Mouse (Mus musculus) neural tube, embryonic 13.5 days (tissue): Measurements from ENCODE around the gene Tacc3. TPM values are rescaled to one million over a fixed set of nuclear protein-coding genes. Genes with fewer than 3 reads are reported as not detected.

ENCODE experiments used
- ATAC-seq: fragments of 200-750 bp; cut with Nextera tagmentation; 2 replicates; pipeline ENCODE4 v1.8.0; 2017; ENCODE audit warnings: low read depth, mild to moderate bottlenecking, moderate TSS enrichment, moderate library complexity
- H3K27ac ChIP-seq: fragments of 300-500 bp; sonication (generic); replicated peaks from 2 replicates; pipeline ENCODE4 v1.5.1; 2015; ENCODE audit warnings: moderate library complexity, mild to moderate bottlenecking, inconsistent platforms
- H3K27me3 ChIP-seq: fragments of 300-500 bp; sonication (generic); 2 replicates; pipeline ENCODE4 v1.6.1; 2015; ENCODE audit warnings: mild to moderate bottlenecking, inconsistent platforms
- H3K36me3 ChIP-seq: fragments of 300-500 bp; sonication (generic); 2 replicates; pipeline ENCODE4 v1.6.1; 2015; ENCODE audit warnings: mild to moderate bottlenecking, inconsistent platforms
- H3K4me1 ChIP-seq: fragments of 300-500 bp; sonication (generic); replicated peaks from 2 replicates; pipeline ENCODE4 v1.6.1; 2015; ENCODE audit warnings: inconsistent platforms
- H3K4me2 ChIP-seq: fragments of 300-500 bp; sonication (generic); 2 replicates; pipeline ENCODE4 v1.6.1; 2015; ENCODE audit warnings: inconsistent platforms, mild to moderate bottlenecking, moderate library complexity
- H3K4me3 ChIP-seq: fragments of 300-500 bp; sonication (generic); 2 replicates; pipeline ENCODE4 v1.5.1; 2015; ENCODE audit warnings: mild to moderate bottlenecking, inconsistent platforms
- H3K9ac ChIP-seq: fragments of 300-500 bp; sonication (generic); 2 replicates; pipeline ENCODE4 v1.6.1; 2015; ENCODE audit warnings: moderate library complexity, mild to moderate bottlenecking, inconsistent platforms
- H3K9me3 ChIP-seq: fragments of 300-500 bp; sonication (generic); 2 replicates; pipeline ENCODE4 v1.6.1; 2016; ENCODE audit warnings: inconsistent platforms
- WGBS: fragments of 180-500 bp; shearing (Covaris S2); methylation state at CpG from one replicate; pipeline ENCODE4 v1.1.7; 2015; 5-methylcytosine and 5-hydroxymethylcytosine counted together
- polyA plus RNA-seq: library from polyadenylated mRNA; unstranded; fragments of >200 nt; fragmentation: Nextera tagmentation; extraction: Ambion mirVana; gene quantifications from 2 replicates; pipeline ENCODE4 v1.2.1, GENCODE M21; 2015

Gene Tacc3
- polyA plus RNA-seq, result 40.7 and 46.3 TPM in 2 replicates

- peak within 1 kb of the TSS; percentile 95 for H3K27ac ChIP-seq
Observed at GRCm38 (mm10) chr5:33657787-33658663, at the start of gene Tacc3, which contains the start of gene Tmem129. TSS of gene Tacc3 (plus strand) at chr5:33658128. TSS of gene Tmem129 (minus strand) at chr5:33658416.

GRCm38 (mm10) chr5:33609226-33609625 lies 48.7 kb upstream of the Tacc3 start:
- no peak overlapping the region for H3K27ac ChIP-seq
- no peak overlapping the region for H3K4me2 ChIP-seq
- no peaks in the 10 kb centered on the region for H3K4me1 ChIP-seq
- no peaks in the 10 kb centered on the region for H3K27me3 ChIP-seq
- no peak for ATAC-seq
- WGBS, result 97% methylated on average over 1 of the region's 1 CpGs
- H3K9ac ChIP-seq, result no peak overlapping the region
- H3K9me3 ChIP-seq, result no peaks in the 10 kb centered on the region
- H3K4me3 ChIP-seq, result no peak overlapping the region
- peaks cover 66% of the 10 kb centered on the region for H3K36me3 ChIP-seq

More at GRCm38 (mm10) chr5:33657787-33658663, at the start of gene Tacc3, which contains the start of gene Tmem129:
- no peaks in the 10 kb centered on the region for H3K9me3 ChIP-seq
- peak; percentile 97 for ATAC-seq
- peak within 1 kb of the TSS; percentile 84 for H3K9ac ChIP-seq
- H3K4me1 ChIP-seq, result peaks cover 34% of the 10 kb centered on the region
- H3K27me3 ChIP-seq, result no peaks in the 10 kb centered on the region
- peak within 1 kb of the TSS; percentile 68 for H3K4me3 ChIP-seq
- peak within 1 kb of the TSS; percentile 95 for H3K4me2 ChIP-seq
- peaks cover 35% of the 10 kb centered on the region for H3K36me3 ChIP-seq
- under 1% methylated on average over 60 of the region's 60 CpGs for WGBS

GRCm38 (mm10) chr5:33611795-33612194 lies 46.1 kb upstream of the Tacc3 start:
- Histone ChIP-seq H3K4me1 (no peaks in the 10 kb centered on the region), H3K9ac (no peak overlapping the region), H3K27ac (no peak overlapping the region), H3K4me2 (no peak overlapping the region), H3K4me3 (no peak overlapping the region), H3K27me3 (no peaks in the 10 kb centered on the region), H3K9me3 (no peaks in the 10 kb centered on the region), H3K36me3 (peaks cover 54% of the 10 kb centered on the region)
- WGBS, result 91% methylated on average over 1 of the region's 1 CpGs
- no peak for ATAC-seq

GRCm38 (mm10) chr5:33614391-33614790 lies 43.5 kb upstream of the Tacc3 start:
- WGBS, result 88% methylated on average over 6 of the region's 6 CpGs
- Histone ChIP-seq H3K27ac (no peak overlapping the region), H3K9ac (no peak overlapping the region), H3K4me1 (no peaks in the 10 kb centered on the region), H3K9me3 (no peaks in the 10 kb centered on the region), H3K36me3 (peaks cover 30% of the 10 kb centered on the region), H3K4me3 (no peak overlapping the region), H3K4me2 (no peak overlapping the region), H3K27me3 (no peaks in the 10 kb centered on the region)
- no peak for ATAC-seq

DNA sequence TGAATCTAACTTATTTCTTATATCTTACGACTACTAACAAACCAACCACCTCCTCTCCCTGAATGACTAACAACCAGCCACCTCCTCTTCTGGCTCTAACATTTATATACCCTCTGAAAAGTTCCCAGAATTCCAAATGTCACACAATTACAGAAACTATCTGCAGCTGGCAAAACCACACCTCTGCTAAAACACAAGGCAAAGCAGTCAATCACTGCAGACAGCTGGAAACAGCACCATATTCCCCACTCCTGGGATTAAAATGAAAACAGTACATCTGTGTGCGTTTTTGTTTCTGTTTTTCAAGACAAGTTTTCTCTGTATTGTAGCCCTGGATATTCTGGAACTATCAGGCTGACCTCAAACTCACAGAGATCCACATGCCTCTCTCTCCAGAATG lies 35.3 kb upstream of the Tacc3 start:
- no peak for ATAC-seq
- Histone ChIP-seq H3K4me1 (peaks cover 12% of the 10 kb centered on the region), H3K36me3 (no peaks in the 10 kb centered on the region), H3K9ac (no peak overlapping the region), H3K4me2 (no peak overlapping the region), H3K27ac (no peak overlapping the region), H3K9me3 (no peaks in the 10 kb centered on the region), H3K4me3 (no peak overlapping the region), H3K27me3 (no peaks in the 10 kb centered on the region)
- WGBS, result 92% methylated on average over 2 of the region's 2 CpGs

DNA sequence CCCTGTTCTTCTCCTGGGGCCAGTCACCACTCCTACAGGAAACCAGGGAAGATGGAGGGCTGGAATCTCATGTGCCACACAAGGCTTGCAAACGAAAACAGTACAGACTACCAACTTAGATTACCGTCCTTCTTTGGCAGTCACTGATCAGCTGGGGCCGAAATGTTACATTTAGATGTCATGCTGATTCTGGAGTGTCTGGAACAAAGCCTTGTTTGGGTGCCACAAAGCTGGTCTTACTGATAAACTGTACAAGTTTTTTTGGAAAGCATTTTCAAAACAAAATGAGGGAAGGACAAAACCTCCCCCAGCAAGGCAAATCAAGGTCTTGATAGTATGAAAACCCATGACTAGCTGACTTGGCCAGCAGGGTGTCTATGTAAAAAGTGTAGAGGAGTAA lies 34.2 kb upstream of the Tacc3 start:
- H3K36me3 ChIP-seq, result no peaks in the 10 kb centered on the region
- 0 out of 2 replicates have a peak overlapping the region, but pooled peaks have one; percentile 13 for H3K27ac ChIP-seq
- H3K4me1 ChIP-seq, result peaks cover 22% of the 10 kb centered on the region
- no peak overlapping the region for H3K4me3 ChIP-seq
- no peak for ATAC-seq
- H3K9me3 ChIP-seq, result no peaks in the 10 kb centered on the region
- no peak overlapping the region for H3K4me2 ChIP-seq
- H3K27me3 ChIP-seq, result no peaks in the 10 kb centered on the region
- WGBS, result 67% methylated on average over 3 of the region's 3 CpGs
- no peak overlapping the region for H3K9ac ChIP-seq

DNA sequence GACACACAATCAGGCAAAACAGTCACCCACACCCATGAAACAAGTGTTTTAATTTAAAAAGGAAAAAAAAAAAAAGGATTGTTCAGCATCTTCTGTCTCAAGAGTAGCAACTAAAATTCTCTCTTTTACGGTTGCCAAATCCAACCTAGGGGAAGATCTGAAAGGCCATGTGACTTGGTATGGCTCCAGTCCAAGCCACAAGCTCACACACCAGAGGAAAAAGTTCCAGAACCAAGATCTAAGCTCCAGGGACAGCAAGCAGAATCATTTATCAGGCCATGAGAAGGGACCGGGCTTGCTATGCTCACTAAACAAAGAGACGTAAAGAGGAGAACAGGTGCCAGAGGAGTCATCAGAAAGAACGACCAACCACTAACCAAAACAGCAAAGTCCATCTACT lies 30.0 kb upstream of the Tacc3 start:
- WGBS, result 29% methylated on average over 4 of the region's 4 CpGs
- ATAC-seq, result no peak
- no peaks in the 10 kb centered on the region for H3K9me3 ChIP-seq
- H3K4me3 ChIP-seq, result peak overlapping the region; percentile 72
- H3K4me1 ChIP-seq, result peaks cover 34% of the 10 kb centered on the region
- no peaks in the 10 kb centered on the region for H3K27me3 ChIP-seq
- H3K4me2 ChIP-seq, result peak overlapping the region; percentile 94
- H3K36me3 ChIP-seq, result no peaks in the 10 kb centered on the region
- H3K27ac ChIP-seq, result no peak overlapping the region
- H3K9ac ChIP-seq, result no peak overlapping the region

- ATAC-seq, result no peak
- no peaks in the 10 kb centered on the region for H3K9me3 ChIP-seq
- under 1% methylated on average over 24 of the region's 24 CpGs for WGBS
Observed at GRCm38 (mm10) chr5:33628820-33629300, 29.1 kb upstream of the Tacc3 start.

DNA sequence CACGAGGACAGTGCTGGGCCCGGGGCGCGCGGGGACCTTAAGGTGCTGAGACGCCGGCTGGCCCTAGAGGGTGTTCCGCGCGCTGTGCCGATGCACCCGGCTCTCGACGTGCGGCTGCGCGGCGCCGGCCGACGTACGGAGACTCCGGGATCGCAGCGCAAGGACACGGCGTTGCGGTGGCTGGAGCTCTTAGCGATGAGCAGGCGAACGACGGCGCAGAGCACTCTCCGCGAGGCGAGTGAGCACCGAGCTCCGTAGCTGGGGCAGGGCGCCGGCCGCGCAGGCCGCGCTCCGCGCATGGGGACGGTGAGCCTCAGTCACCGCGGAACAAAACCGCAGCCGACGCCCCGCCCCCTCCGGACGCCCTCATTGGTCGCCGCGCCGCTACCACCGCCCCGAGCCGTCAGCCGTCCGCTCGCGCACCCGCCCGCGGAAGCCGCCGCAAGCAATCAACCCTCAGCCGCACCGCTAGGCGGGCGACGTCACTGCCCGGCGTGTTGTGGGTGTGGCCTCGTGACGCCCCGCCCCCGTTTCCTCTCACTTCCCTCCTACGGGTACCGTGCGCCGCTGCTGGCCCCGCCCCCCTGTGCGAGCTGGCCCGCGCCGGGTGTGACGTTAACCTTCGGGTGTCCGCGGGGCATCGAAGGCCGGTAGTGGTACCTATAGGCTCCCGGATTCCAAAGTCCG lies 28.5 kb upstream of the Tacc3 start, which contains the start of the genes Fam53a and Gm9903:
TSS of gene Fam53a (minus strand) at position 335 of the 687 bp plus-strand sequence.
TSS of gene Gm9903 (plus strand) at position 625 of the 687 bp plus-strand sequence.
- Histone ChIP-seq H3K4me1 (peaks cover 28% of the 10 kb centered on the region), H3K36me3 (no peaks in the 10 kb centered on the region), H3K27me3 (no peaks in the 10 kb centered on the region), H3K9me3 (no peaks in the 10 kb centered on the region), H3K27ac (peak within 1 kb of the TSS; percentile 89), H3K9ac (peak within 1 kb of the TSS; percentile 79), H3K4me3 (peak within 1 kb of the TSS; percentile 72), H3K4me2 (peak within 1 kb of the TSS; percentile 94)
- WGBS, result under 1% methylated on average over 98 of the region's 99 CpGs
- ATAC-seq, result peak; percentile 96

More at GRCm38 (mm10) chr5:33628820-33629300, 29.1 kb upstream of the Tacc3 start:
- Histone ChIP-seq H3K9ac (peak overlapping the region; percentile 79), H3K27me3 (no peaks in the 10 kb centered on the region), H3K36me3 (no peaks in the 10 kb centered on the region), H3K27ac (peak overlapping the region; percentile 89), H3K4me1 (peaks cover 28% of the 10 kb centered on the region), H3K4me2 (peak overlapping the region; percentile 94), H3K4me3 (peak overlapping the region; percentile 72)

DNA sequence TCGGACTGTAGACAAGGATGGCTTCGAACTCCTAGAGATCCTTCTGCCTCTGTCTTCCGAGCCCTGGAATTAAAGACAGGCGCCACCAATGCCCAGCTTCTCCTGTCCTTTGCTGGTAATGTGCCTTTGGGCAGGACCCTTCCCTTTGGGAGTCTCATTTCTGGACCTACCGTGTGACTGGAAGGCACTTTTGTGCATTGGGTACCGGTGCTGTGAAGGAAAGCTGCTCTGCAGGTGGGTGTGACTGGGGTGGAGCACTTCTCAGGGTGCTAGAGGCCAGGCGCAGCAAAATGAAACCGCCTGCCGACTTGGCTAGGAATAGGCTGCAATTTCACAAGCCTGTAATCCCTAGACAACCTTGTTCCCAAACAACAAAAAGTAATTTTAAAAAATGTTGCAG lies 27.9 kb upstream of the Tacc3 start:
- peak overlapping the region; percentile 64 for H3K9ac ChIP-seq
- WGBS, result 4% methylated on average over 9 of the region's 9 CpGs
- ATAC-seq, result peak; percentile 15; the same call in 1 of the 2 replicates

DNA sequence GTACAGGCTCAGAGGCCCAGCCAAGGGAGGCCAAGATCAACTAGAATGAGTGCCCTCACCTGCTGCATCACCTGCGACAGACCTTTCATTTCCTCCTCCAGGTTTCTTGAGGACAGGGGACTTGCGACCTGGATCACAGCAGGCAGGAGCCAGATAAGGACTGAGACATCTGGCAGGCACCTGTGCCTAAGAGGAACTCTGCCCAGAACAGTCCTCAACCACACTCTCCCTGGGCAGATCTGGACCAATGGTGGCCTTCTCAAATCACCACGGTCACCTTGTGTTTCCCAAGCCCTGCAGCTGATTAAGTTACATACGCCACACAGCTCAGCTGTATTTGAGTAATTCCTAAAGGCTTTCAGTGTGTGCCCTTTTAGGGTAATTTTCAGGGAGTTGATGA lies 27.3 kb upstream of the Tacc3 start:
- Histone ChIP-seq H3K4me3 (peak overlapping the region; percentile 72), H3K4me2 (peak overlapping the region; percentile 94), H3K4me1 (peaks cover 28% of the 10 kb centered on the region), H3K9ac (peak overlapping the region; percentile 64), H3K9me3 (no peaks in the 10 kb centered on the region), H3K36me3 (no peaks in the 10 kb centered on the region), H3K27ac (no peak overlapping the region), H3K27me3 (no peaks in the 10 kb centered on the region)
- 80% methylated on average over 4 of the region's 4 CpGs for WGBS
- ATAC-seq, result no peak

More for the DNA sequence above, 27.9 kb upstream of the Tacc3 start:
- H3K4me1 ChIP-seq, result peaks cover 28% of the 10 kb centered on the region
- no peaks in the 10 kb centered on the region for H3K9me3 ChIP-seq
- peak overlapping the region; percentile 89 for H3K27ac ChIP-seq
- no peaks in the 10 kb centered on the region for H3K27me3 ChIP-seq
- peak overlapping the region; percentile 94 for H3K4me2 ChIP-seq
- H3K4me3 ChIP-seq, result peak overlapping the region; percentile 72
- H3K36me3 ChIP-seq, result no peaks in the 10 kb centered on the region

- no peaks in the 10 kb centered on the region for H3K27me3 ChIP-seq
- H3K9ac ChIP-seq, result no peak overlapping the region
- peaks cover under 1% of the 10 kb centered on the region; the same call in 1 of the 2 replicates for H3K36me3 ChIP-seq
- no peaks in the 10 kb centered on the region for H3K9me3 ChIP-seq
- H3K4me2 ChIP-seq, result no peak overlapping the region
- H3K4me3 ChIP-seq, result no peak overlapping the region
- H3K27ac ChIP-seq, result no peak overlapping the region
- H3K4me1 ChIP-seq, result peaks cover 23% of the 10 kb centered on the region
- WGBS, result 85% methylated on average over 1 of the region's 1 CpGs
- ATAC-seq, result no peak
Observed at GRCm38 (mm10) chr5:33632526-33632925, 25.4 kb upstream of the Tacc3 start.
